Mouse (Mus musculus): Measurements from ENCODE around the gene Tgfbi.

DNA sequence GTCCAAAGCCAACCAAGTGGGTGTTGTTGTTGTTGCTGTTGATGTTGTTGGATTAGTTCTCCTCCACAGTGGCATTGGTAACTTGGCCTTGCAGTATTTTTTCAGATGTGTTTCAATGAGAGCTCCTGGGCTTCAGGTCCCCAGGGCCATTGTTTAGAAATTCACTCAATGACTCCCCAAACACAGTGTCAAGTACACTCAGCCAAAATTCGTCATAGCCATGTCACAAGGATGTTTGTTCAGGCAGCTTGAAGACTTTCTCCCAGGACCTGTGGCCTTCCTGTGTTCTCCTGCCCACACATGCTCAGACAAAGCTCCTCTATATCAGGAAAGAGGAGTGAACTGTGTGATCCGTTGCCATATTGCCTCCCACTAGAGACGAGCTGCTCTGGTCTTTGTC lies 23.3 kb upstream of the Tgfbi start:
- no peak for TF ChIP-seq USF1 (IDR thresholded peaks at IDR 0.05; ENCODE audit: low read depth)
- TF ChIP-seq CEBPB (IDR thresholded peaks at IDR 0.05; ENCODE audit: insufficient read depth, poor library complexity, severe bottlenecking), result no peak
- TF ChIP-seq POLR2A (IDR thresholded peaks at IDR 0.05; ENCODE audit: insufficient read length, low read depth), result no peak
- no peak for TF ChIP-seq TCF12 (IDR thresholded peaks at IDR 0.05; ENCODE audit: insufficient read depth, poor library complexity, severe bottlenecking)
- no peak for TF ChIP-seq SRF (IDR thresholded peaks at IDR 0.05; ENCODE audit: control insufficient read depth, insufficient read length, low read depth)
- TF ChIP-seq E2F4 (IDR thresholded peaks at IDR 0.05; ENCODE audit: insufficient read depth), result no peak
- no peak for TF ChIP-seq MYOG (IDR thresholded peaks at IDR 0.05; ENCODE audit: control insufficient read depth in 1 of 3, insufficient read depth in 1 of 3, insufficient read length in 2 of 3, low read depth in 2 of 3)

All from myocyte (in vitro differentiated cells).